Mouse (Mus musculus) heart, postnatal 0 days (tissue): ENCODE results near the gene Gja4.

Source experiments
- CTCF ChIP-seq: IDR thresholded peaks from 2 replicates; pipeline ENCODE4 v1.5.1; 2016; ENCODE audit warnings: antibody characterized with exemption, control low read depth, low read depth
- EP300 ChIP-seq: IDR thresholded peaks from 2 replicates; pipeline ENCODE4 v1.6.1; 2016; ENCODE audit warnings: antibody characterized with exemption, low read depth

DNA sequence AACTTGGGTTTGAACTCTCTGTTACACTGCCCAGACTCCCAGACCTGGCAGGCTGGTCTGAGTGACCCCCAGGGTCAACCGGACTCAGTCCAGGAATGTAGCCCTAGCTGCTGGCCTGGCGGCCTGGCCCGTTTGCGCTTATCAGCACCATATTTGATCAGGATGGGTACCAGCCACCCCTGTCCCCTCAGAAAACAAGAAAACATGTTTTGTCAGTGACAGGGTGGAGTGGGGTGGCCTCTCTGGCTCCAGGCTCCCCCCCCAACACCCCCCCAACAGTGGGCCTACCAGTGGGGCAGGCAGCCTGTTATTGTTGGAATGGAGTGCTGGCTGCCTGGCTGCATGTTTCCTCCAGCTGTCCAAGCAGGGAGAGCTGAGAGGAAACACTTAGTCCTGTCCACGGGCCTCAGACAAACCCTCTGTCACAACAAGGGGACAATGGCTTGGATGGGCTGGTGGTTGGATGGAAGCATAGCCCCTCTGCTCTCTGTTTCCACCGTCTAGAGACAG lies 24.7 kb downstream of the Gja4 start:
- TF ChIP-seq CTCF (no peak), EP300 (0 out of 2 replicates have a peak, but pooled peaks have one; percentile 22)
